Mouse (Mus musculus): ENCODE measurements around the gene Nfkb1.
A peak's percentile ranks its signal among the peaks of the same experiment; 100 is the strongest.

The Nfkb1 gene

DNA sequence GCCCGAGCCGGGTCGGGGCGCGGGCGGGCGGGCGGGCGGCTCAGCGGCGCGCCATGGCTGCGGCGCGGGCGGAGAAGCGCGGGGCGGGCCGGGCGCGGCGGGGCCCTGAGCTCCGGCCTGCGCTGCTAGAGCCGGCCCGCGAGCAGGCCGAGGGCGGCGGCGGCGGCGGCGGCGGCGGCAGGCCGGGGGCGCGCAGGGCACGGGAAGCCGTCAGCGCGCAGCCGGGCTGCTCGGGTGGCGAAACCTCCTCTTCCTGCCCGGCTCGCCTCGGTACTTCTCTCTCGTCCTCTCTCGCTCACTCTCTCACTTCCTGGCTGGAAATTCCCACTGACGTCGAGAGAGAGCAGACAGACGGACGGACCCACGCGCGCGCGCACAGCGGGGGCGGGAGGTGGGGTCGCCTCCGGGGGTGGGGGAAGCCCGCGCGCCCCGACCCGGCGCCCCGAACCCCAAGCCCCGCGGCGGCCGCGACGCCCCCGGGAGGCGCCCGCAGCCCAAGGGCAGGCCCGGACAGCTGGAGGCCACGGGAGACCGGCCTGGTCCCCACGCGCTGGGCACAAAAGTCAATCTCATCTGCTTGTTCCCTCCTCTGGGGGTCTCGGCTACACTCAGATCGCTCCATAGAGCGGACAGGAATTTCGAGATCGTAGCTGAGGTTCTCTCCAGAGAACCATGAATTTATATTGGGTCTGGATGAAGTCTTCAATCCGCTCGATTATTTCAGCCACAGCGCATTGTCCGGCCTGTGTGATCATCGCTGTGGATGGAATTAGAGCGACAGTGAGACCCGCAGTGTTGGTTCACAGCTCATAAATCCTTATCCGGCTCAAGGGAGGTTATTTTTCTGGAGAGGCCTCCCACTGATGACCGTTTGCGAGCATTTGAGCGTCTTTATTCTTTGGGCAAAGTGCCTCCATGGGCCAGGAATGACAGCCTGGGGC, at the start of gene Nfkb1:
Gene Nfkb1, minus strand, starts transcription at position 357 of the 941 bp plus-strand sequence.
- peak; percentile 70 for DNase-seq

GRCm38 (mm10) chr3:135740711-135741110, 49.4 kb upstream of the Nfkb1 start:
- no peak for DNase-seq

- no peak for DNase-seq
These were observed 43.4 kb upstream of the Nfkb1 start for GRCm38 (mm10) chr3:135734736-135735135.

GRCm38 (mm10) chr3:135732747-135733445, 41.5 kb upstream of the Nfkb1 start:
- no peak for DNase-seq

GRCm38 (mm10) chr3:135731292-135732047, 40.1 kb upstream of the Nfkb1 start:
- DNase-seq, result peak; percentile 89

DNA sequence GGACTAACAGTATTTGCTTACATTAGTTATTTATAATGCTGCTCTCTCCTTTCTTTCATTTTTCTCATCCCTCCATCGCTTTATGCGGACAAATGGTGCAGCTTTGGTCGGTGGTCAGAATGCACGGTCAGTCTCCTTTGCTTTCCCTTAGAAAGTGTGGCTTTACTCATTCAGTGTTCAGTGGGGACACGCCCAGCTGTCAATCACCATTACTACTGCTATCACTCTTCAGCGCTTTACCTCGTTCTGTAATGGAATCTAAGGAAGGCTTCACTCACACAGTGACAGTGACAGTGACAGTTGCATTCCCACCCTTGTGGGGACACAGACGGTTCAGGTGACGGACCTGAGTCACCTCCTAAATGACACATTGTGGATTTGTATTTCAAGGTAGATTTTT, 39.4 kb upstream of the Nfkb1 start:
- peak; percentile 8 for DNase-seq

GRCm38 (mm10) chr3:135729575-135729974, 38.2 kb upstream of the Nfkb1 start:
- DNase-seq, result no peak

GRCm38 (mm10) chr3:135728900-135729299, 37.6 kb upstream of the Nfkb1 start:
- DNase-seq, result no peak

DNA sequence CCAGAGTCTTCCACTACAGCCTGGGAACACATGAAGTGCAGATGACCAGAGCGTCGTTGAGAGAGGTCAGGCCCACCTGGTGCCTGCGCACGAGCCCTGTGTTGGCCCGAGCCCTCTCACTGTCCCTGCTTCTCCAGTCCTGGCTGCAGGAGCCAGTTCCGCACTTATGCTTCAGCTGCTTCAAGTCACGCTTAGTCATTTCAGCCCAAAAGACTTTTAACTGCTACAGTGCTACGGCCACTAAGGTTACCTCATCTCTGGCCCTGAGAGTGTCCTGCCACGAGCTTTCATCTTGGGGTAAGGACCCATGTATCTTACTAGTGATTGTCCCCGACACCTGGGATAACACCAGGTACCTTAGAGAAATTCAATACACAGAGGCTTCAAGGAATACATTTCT, 36.0 kb upstream of the Nfkb1 start:
- no peak for DNase-seq

- DNase-seq, result no peak
These were observed 35.4 kb upstream of the Nfkb1 start for GRCm38 (mm10) chr3:135726521-135727275.

- DNase-seq, result peak; percentile 37
These were observed 34.7 kb upstream of the Nfkb1 start for GRCm38 (mm10) chr3:135726023-135726422.

GRCm38 (mm10) chr3:135722104-135722503, 30.8 kb upstream of the Nfkb1 start:
- no peak for DNase-seq

GRCm38 (mm10) chr3:135719969-135720368, 28.6 kb upstream of the Nfkb1 start:
- DNase-seq, result no peak

DNA sequence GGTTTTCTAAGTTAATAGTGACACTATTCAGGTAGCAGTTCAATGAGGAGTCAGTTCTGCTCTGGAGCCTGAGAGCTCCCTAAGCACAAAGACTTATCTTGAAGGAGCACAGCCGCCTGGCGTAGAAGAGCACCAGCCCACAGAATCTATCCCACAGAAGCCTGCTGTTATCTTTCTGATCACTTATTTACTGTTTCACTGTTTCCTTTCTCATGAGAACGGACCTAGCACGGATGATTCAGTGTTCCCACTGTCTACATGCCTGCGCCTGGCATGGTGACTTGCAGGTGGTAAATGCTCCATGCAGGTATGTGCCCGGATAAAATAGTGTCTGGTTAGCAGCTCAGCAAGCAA, 27.8 kb upstream of the Nfkb1 start:
- DNase-seq, result no peak

DNA sequence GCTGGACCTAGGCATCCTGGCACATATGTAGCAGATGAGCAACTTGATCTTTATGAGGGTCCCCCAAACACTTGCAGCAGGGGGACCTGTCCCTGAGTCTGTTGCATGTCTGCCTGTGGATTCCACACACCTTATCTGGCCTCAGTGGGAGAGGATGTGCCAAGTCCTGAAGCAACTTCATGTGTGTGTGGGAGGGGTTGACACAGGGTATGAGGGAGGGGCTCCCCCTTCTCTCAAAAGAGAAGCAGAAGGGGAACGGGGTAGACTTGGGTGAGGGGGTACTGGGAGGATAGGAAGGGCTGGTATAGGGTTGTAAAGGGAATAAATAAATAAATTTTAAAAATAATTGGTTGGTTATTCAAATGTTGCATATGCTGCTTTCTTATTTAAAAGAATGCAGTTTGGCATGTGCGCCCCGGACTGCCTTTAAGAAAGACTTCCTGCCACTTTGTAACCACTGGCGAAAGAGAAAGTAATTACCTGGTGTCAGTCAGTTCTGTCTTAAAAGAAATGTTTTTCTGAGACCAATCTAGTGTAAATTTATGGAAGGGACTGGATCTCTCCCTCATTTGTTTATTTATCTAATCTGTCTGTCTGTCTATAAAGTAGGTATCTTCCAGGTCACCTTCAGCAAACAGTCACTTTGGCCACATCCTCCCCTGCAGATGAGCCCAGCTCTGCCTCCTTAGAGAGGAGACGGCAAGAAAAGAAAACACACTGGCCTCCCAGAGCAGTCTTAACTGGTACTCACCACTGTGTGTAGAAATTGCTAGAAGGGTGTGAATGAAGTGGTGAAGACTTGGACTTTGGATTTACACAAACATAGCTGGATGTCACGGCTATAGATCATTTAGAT, 27.2 kb upstream of the Nfkb1 start:
- DNase-seq, result no peak

- DNase-seq, result no peak
These were observed 21.9 kb upstream of the Nfkb1 start for GRCm38 (mm10) chr3:135713016-135713950.

DNA sequence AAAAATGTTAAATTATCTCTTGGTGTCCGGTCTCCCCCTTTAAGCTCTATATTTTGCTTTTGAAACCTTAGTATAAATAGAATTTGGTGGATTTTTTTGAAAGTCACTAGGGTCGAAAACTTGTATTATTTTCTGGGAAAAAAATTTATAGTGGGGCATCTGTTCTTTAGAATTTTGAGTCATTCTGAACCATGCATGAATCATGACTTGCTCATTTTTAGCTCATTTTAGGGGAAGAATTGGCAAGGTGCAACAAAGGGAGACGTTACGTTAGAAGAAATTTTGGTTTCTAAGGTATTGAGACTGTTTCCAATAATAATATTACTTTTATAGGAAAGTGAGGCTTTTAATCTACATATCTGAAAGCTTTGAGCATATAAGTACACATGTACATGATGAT, 20.3 kb upstream of the Nfkb1 start:
- DNase-seq, result no peak

GRCm38 (mm10) chr3:135711040-135711570, 19.8 kb upstream of the Nfkb1 start:
- DNase-seq, result no peak

- DNase-seq, result no peak
These were observed 12.0 kb upstream of the Nfkb1 start for GRCm38 (mm10) chr3:135703307-135703706.

DNA sequence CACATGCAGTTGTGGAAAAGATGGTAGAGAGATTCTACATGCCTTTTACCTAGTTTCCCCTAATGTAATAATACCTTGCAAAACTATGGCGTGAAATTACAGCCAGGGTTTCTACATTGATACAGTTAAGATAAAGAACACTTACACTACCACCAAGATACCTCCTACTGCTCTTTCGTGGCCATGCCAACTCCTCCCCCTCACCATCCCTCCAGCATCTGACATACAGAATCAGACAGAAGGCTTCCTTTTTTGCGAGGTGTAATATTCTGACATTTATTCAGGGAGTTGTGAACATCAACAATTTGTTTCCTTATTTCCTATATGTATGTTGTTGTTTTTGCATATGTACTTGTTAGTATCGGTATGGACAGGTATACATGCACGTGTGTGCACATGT, 11.3 kb upstream of the Nfkb1 start:
- no peak for DNase-seq
